Mouse (Mus musculus) heart, postnatal 0 days (tissue): ENCODE measurements around the gene Ang5. TPM values are rescaled to one million over a fixed set of nuclear protein-coding genes. Genes with fewer than 3 reads are reported as not detected.
A peak's percentile ranks its signal among the peaks of the same experiment; 100 is the strongest.
"Not testable (repeated sequence)": the region's sequence is repeated elsewhere in the genome, so short reads cannot be mapped to it uniquely, and the experiment has no call there.

Source experiments
- ATAC-seq: fragments of 200-750 bp; cut with Nextera tagmentation; 2 replicates; pipeline ENCODE4 v1.8.0; 2017; ENCODE audit warnings: low read depth, moderate number of reproducible peaks, moderate library complexity; ENCODE audit not compliant: insufficient read depth
- DNase-seq: peaks from one replicate; pipeline ENCODE4 v3.0.0-alpha.2; 2016; ENCODE audit warnings: low spot score
- H3K27ac ChIP-seq: fragments of 300-500 bp; sonication (generic); 2 replicates; pipeline ENCODE4 v1.5.1; 2014; ENCODE audit warnings: low read depth, mild to moderate bottlenecking
- H3K27me3 ChIP-seq: fragments of 300-500 bp; sonication (generic); 2 replicates; pipeline ENCODE4 v1.6.1; 2014; ENCODE audit warnings: low read length, mixed read lengths; ENCODE audit not compliant: control insufficient read depth, insufficient read depth
- H3K36me3 ChIP-seq: fragments of 300-500 bp; sonication (generic); replicated peaks from 2 replicates; pipeline ENCODE4 v1.6.1; 2014; ENCODE audit warnings: low read length, mixed read lengths; ENCODE audit not compliant: control insufficient read depth, insufficient read depth
- H3K4me1 ChIP-seq: fragments of 300-500 bp; sonication (generic); 2 replicates; pipeline ENCODE4 v1.6.1; 2014; ENCODE audit warnings: antibody characterized with exemption; ENCODE audit not compliant: control insufficient read depth, insufficient read depth
- H3K4me2 ChIP-seq: fragments of 300-500 bp; sonication (generic); 2 replicates; pipeline ENCODE4 v1.6.1; 2014; ENCODE audit warnings: low read depth, mild to moderate bottlenecking, low read length, moderate library complexity
- H3K4me3 ChIP-seq: fragments of 300-500 bp; sonication (generic); 2 replicates; pipeline ENCODE4 v1.5.1; 2014; ENCODE audit warnings: low read depth, low read length
- H3K9ac ChIP-seq: fragments of 300-500 bp; sonication (generic); replicated peaks from 2 replicates; pipeline ENCODE4 v1.6.1; 2014; ENCODE audit warnings: low read depth, low read length, mixed read lengths
- H3K9me3 ChIP-seq: fragments of 300-500 bp; sonication (generic); replicated peaks from 2 replicates; pipeline ENCODE4 v1.6.1; 2016; ENCODE audit warnings: low read length; ENCODE audit not compliant: control insufficient read depth
- CTCF ChIP-seq: IDR thresholded peaks from 2 replicates; pipeline ENCODE4 v1.5.1; 2016; ENCODE audit warnings: antibody characterized with exemption, control low read depth, low read depth
- WGBS: fragments of 180-500 bp; shearing (Covaris S2); extraction: QIAGEN DNeasy Blood & Tissue Kit; methylation state at CpG from one replicate; pipeline ENCODE4 v1.1.7; 2014; 5-methylcytosine and 5-hydroxymethylcytosine counted together
- polyA plus RNA-seq: library from polyadenylated mRNA; unstranded; fragments of >200 nt; fragmentation: Nextera tagmentation; extraction: Ambion mirVana; gene quantifications from 2 replicates; pipeline ENCODE4 v1.2.1, GENCODE M21; 2015
- total RNA-seq: library from RNA; depleted of rRNA; stranded (reverse); fragments of >200 nt; gene quantifications from 2 replicates; pipeline ENCODE4 v1.2.3, GENCODE M21; 2014; ENCODE audit warnings: low replicate concordance; rRNA removed

Gene Ang5
- not detected in 2 replicates for total RNA-seq
- not detected in 2 replicates for polyA plus RNA-seq

DNA sequence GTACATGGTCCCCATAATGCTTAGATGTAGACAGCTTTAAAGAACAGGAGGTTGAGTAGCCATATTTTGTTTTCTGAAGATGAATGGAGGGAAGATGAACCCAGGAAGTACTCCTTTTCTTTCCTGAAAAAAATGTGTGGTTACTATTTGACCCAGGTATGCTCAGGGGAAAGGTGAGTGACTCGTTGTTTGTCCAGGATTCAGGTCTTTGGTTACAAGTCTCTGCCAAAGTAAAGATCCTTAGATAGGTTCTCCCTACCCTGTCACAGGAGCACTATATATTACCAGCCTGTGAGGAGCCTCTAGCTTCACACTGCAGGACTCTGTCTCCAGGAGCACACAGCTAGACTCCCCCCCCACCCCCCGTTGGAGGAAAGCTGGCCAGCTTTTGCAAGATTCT lies at the start of gene Ang5:
TSS of gene Ang5 (plus strand) at position 301 of the 400 bp plus-strand sequence.
- not testable (repeated sequence) for H3K27me3 ChIP-seq, ATAC-seq, DNase-seq, H3K9me3 ChIP-seq, H3K4me1 ChIP-seq, H3K27ac ChIP-seq, H3K36me3 ChIP-seq, H3K9ac ChIP-seq, H3K4me2 ChIP-seq, H3K4me3 ChIP-seq
- no CpG with 5 or more reads among the region's 2 CpGs for WGBS

DNA sequence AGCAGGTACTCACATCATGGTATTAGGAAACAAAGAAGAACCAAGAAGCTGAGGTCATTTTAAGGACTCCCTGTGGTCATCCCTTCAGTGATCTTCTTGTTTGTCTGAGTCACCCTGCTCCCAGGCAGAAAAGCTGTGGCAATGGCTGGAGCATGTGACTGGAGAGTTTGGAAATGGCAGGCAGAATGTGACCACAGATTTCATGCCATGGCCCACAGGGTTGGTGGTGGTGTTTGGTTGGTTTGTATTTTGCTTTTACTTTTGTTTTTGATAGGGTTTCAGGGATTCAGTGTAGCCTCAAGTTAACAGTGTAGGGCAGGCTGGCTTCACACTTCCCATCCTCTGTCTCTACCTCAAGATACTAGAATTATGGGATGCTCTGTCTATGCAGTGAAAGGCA lies 38.7 kb upstream of the Ang5 start:
- not testable (repeated sequence) for H3K9ac ChIP-seq, H3K27me3 ChIP-seq

DNA sequence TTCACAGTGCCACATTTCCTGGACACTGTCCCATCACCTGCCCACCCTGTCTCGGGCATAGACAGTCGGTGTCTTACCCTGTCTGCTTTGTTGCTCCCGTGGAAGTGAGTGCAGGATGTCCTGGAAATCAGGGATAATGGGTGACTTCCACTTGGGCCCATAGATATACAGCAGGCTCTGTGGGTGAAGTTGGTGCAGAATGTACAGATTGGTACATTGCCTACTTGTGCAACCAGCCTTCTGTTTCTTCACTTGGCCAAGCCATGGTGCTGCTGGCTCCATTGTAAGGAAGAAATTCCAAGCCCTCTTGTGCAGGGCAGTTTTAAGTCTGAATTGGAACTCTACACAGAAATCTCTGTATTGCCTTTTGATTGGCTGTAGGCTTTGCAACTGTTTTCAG lies 33.4 kb upstream of the Ang5 start, which contains the start of gene Ear10:
TSS of gene Ear10 (minus strand) at position 101 of the 400 bp plus-strand sequence.
- H3K9me3 ChIP-seq, H3K9ac ChIP-seq, H3K4me2 ChIP-seq, ATAC-seq, DNase-seq, H3K27ac ChIP-seq, H3K4me1 ChIP-seq, H3K27me3 ChIP-seq, H3K36me3 ChIP-seq, H3K4me3 ChIP-seq: not testable (repeated sequence)
- WGBS, result 68% methylated on average over 3 of the region's 3 CpGs

More for the DNA sequence above, 38.7 kb upstream of the Ang5 start:
- not testable (repeated sequence) for H3K4me1 ChIP-seq, H3K4me3 ChIP-seq, H3K4me2 ChIP-seq, ATAC-seq, H3K27ac ChIP-seq, H3K9me3 ChIP-seq, DNase-seq, H3K36me3 ChIP-seq

- DNase-seq, result peak; percentile 85
- Histone ChIP-seq H3K9ac (peak within 1 kb of the TSS; percentile 65), H3K27ac (peak within 1 kb of the TSS; percentile 92), H3K4me3 (peak within 1 kb of the TSS; percentile 61), H3K4me2 (peak within 1 kb of the TSS; percentile 59)
- peak; percentile 88 for ATAC-seq
- not testable (repeated sequence) for H3K4me1 ChIP-seq, H3K9me3 ChIP-seq, H3K27me3 ChIP-seq, H3K36me3 ChIP-seq
- peak; percentile 83 for TF ChIP-seq CTCF
- 7% methylated on average over 10 of the region's 10 CpGs for WGBS
Observed at GRCm38 (mm10) chr14:43924688-43925403, 32.0 kb upstream of the Ang5 start, which contains the start of gene Gm8113. Gm8113 (plus strand) TSS chr14:43925390.

- peak; percentile 20 for DNase-seq
- not testable (repeated sequence) for H3K9me3 ChIP-seq, H3K36me3 ChIP-seq, H3K4me1 ChIP-seq, H3K27me3 ChIP-seq
- H3K4me3 ChIP-seq, result peak overlapping the region; percentile 61
- 3% methylated on average over 21 of the region's 21 CpGs for WGBS
- H3K9ac ChIP-seq, result peak overlapping the region; percentile 65
- H3K4me2 ChIP-seq, result peak overlapping the region; percentile 59
- peak; percentile 51; the same call in 1 of the 2 replicates for ATAC-seq
- peak overlapping the region; percentile 92 for H3K27ac ChIP-seq
Observed at GRCm38 (mm10) chr14:43925404-43925950, 31.4 kb upstream of the Ang5 start.

GRCm38 (mm10) chr14:43932991-43933390 lies 23.9 kb upstream of the Ang5 start:
- WGBS, result 11% methylated on average over 8 of the region's 8 CpGs

DNA sequence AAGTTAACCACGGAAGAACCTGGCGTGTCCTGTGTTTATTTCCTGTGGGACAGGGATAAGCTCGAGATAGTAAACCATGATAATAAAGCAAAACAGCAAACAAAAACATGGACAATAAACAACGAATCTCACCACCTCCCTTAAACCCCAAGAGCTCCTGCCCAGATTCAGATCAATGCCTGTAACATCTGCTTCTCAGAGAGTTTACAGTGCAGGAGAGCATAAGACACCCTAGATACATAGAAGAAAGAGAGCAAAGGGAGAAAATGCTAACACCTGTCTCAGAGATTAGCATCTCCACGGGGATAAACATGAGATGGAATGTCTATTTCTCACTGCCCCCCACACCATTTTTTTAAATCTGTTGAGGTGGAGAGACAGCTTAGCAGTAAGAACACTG lies 23.5 kb upstream of the Ang5 start:
- not testable (repeated sequence) for ATAC-seq, H3K4me2 ChIP-seq, H3K27ac ChIP-seq, H3K4me1 ChIP-seq, H3K27me3 ChIP-seq, DNase-seq, H3K9me3 ChIP-seq, H3K36me3 ChIP-seq, H3K4me3 ChIP-seq, H3K9ac ChIP-seq
- 46% methylated on average over 5 of the region's 5 CpGs for WGBS

More at GRCm38 (mm10) chr14:43932991-43933390, 23.9 kb upstream of the Ang5 start:
- H3K36me3 ChIP-seq, H3K4me2 ChIP-seq, H3K4me1 ChIP-seq, H3K27ac ChIP-seq, H3K9ac ChIP-seq, H3K9me3 ChIP-seq, ATAC-seq, H3K4me3 ChIP-seq, H3K27me3 ChIP-seq, DNase-seq: not testable (repeated sequence)
- TF ChIP-seq CTCF, result peak; percentile 63

- H3K4me3 ChIP-seq, DNase-seq, H3K36me3 ChIP-seq, H3K4me1 ChIP-seq, H3K27ac ChIP-seq, ATAC-seq, H3K9ac ChIP-seq, H3K27me3 ChIP-seq, H3K9me3 ChIP-seq, H3K4me2 ChIP-seq: not testable (repeated sequence)
- WGBS, result 60% methylated on average over 2 of the region's 2 CpGs
Observed at GRCm38 (mm10) chr14:43953382-43953781, 3.5 kb upstream of the Ang5 start.
